Mouse (Mus musculus) liver, postnatal 0 days (tissue): ENCODE results near the gene Cacnb4. TPM values are rescaled to one million over a fixed set of nuclear protein-coding genes. Genes with fewer than 3 reads are reported as not detected.
A peak's percentile ranks its signal among the peaks of the same experiment; 100 is the strongest.

Experiments
- ATAC-seq: fragments of 200-750 bp; cut with Nextera tagmentation; 2 replicates; pipeline ENCODE4 v1.8.0; 2017; ENCODE audit warnings: mild to moderate bottlenecking, moderate library complexity
- DNase-seq: peaks from one replicate; pipeline ENCODE4 v3.0.0-alpha.2; 2016
- H3K27ac ChIP-seq: fragments of 300-500 bp; sonication (generic); 2 replicates; pipeline ENCODE4 v1.5.1; 2014; ENCODE audit warnings: antibody characterized with exemption, moderate library complexity, mild to moderate bottlenecking, low read depth
- H3K27me3 ChIP-seq: fragments of 300-500 bp; sonication (generic); 2 replicates; pipeline ENCODE4 v1.6.1; 2014; ENCODE audit warnings: low read length, control low read depth, mixed read lengths; ENCODE audit not compliant: insufficient read depth
- H3K36me3 ChIP-seq: fragments of 300-500 bp; sonication (generic); replicated peaks from 2 replicates; pipeline ENCODE4 v1.6.1; 2014; ENCODE audit warnings: mild to moderate bottlenecking, control low read depth, low read length, moderate library complexity, mixed read lengths; ENCODE audit not compliant: insufficient read depth
- H3K4me1 ChIP-seq: fragments of 300-500 bp; sonication (generic); 2 replicates; pipeline ENCODE4 v1.6.1; 2014; ENCODE audit warnings: antibody characterized with exemption, mild to moderate bottlenecking, control low read depth; ENCODE audit not compliant: insufficient read depth
- H3K4me2 ChIP-seq: fragments of 300-500 bp; sonication (generic); 2 replicates; pipeline ENCODE4 v1.6.1; 2014; ENCODE audit warnings: low read depth, mild to moderate bottlenecking, low read length, moderate library complexity, mixed read lengths
- H3K4me3 ChIP-seq: fragments of 300-500 bp; sonication (generic); 2 replicates; pipeline ENCODE4 v1.5.1; 2014; ENCODE audit warnings: low read depth, low read length
- H3K9ac ChIP-seq: fragments of 300-500 bp; sonication (generic); replicated peaks from 2 replicates; pipeline ENCODE4 v1.6.1; 2014; ENCODE audit warnings: mild to moderate bottlenecking, moderate library complexity
- H3K9me3 ChIP-seq: fragments of 300-500 bp; sonication (generic); 2 replicates; pipeline ENCODE4 v1.6.1; 2016; ENCODE audit warnings: mild to moderate bottlenecking, control low read depth, low read length, mixed read lengths
- CTCF ChIP-seq: sonication (generic); IDR thresholded peaks from 2 replicates; pipeline ENCODE4 v1.5.1; 2016; ENCODE audit warnings: antibody characterized with exemption, low read depth
- EP300 ChIP-seq: IDR thresholded peaks from 2 replicates; pipeline ENCODE4 v1.6.1; 2016; ENCODE audit warnings: antibody characterized with exemption, low read depth, mild to moderate bottlenecking
- WGBS: fragments of 180-500 bp; shearing (Covaris S2); extraction: QIAGEN DNeasy Blood & Tissue Kit; methylation state at CpG from one replicate; pipeline ENCODE4 v1.1.7; 2014; ENCODE audit not compliant: insufficient replicate concordance; 5-methylcytosine and 5-hydroxymethylcytosine counted together
- polyA plus RNA-seq: library from polyadenylated mRNA; unstranded; fragments of >200 nt; fragmentation: Nextera tagmentation; extraction: Ambion mirVana; gene quantifications from 2 replicates; pipeline ENCODE4 v1.2.1, GENCODE M21; 2015

Cacnb4 gene
- polyA plus RNA-seq, 1 experiment from 2014 or later = 0.27 TPM

DNA sequence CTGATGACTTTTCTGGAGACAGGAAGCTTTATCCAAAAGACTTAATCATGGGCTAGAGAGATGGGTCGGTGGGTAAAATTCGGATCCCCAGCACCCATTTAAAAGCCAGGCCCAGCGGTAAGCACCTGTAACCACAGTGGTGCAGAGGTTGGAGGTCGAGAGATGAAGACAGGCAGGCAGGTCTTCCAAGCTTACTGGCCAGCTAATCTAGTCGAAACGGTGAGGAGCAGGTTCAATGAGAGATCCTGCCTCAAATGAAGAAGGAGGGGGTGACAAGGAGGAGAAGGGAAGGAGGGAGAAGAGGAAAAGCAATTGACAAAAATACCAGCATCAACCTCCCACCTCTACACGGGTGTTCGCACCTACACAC is 72.0 kb downstream of the Cacnb4 start:
- Histone ChIP-seq H3K9ac (no peak overlapping the region), H3K4me1 (0 out of 2 replicates have a peak, but pooled peaks cover 3% of the 10 kb centered on the region), H3K9me3 (no peaks in the 10 kb centered on the region), H3K4me2 (peak overlapping the region; percentile 24; the same call in 1 of the 2 replicates), H3K36me3 (no peaks in the 10 kb centered on the region), H3K27ac (peak overlapping the region; percentile 87), H3K27me3 (no peaks in the 10 kb centered on the region), H3K4me3 (no peak overlapping the region)
- TF ChIP-seq CTCF = no peak
- 67% methylated on average over 8 of the region's 8 CpGs for WGBS
- ATAC-seq (no peak), DNase-seq (no peak)

DNA sequence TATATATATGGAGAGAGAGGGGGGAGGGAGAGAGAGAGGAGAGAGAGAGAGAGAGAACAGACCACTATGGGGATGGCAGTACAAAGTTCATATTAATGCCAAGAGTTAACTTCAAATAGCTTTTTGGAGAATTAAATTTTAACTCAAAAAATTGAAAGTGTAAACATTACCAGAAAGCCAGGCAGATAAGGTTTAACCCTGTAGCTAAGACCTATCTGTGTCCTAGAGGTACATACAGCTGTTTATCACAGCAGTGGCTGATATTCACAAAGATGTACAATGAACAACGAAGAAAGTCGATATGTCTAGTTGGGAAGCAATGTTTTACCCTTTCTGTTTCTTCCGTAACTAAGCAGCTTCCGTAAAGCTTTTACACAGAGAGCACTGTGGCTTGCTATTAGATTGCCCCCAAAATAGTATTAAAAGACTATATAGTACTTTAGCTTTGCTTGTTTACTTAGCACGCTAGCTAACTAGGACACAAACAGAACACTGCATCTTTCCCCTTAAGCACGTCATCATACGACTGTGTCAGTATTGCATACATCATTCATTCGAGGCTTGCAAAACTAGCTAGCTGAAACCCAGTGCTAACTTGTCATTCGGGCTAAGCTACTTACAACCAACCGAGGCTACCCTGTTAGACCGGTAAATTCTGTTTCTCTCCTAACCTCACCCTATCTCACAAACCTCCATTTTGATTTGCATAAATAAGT is 72.5 kb downstream of the Cacnb4 start:
- H3K27ac ChIP-seq = peak overlapping the region; percentile 87

DNA sequence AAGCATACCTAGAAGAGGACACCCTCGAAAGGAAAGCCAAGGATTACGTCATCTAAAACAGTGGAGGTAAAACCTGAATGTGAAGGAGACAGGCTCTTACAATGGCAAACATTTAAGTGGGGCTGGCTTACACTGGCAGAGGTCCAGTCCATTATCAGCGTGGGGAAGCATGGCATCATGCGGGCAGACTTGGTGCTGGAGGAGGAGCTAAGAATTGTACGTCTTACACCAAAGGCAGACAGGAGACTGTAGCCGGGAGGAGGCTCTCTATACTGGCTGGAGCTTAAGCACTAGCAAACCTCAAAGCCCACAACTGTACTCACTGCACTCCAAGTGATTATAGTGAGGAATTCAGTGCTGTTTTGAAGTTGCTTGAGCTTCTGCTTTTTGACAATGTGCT is 73.2 kb downstream of the Cacnb4 start:
- peak; percentile 36 for DNase-seq
- Histone ChIP-seq H3K27me3 (no peaks in the 10 kb centered on the region), H3K4me2 (peak overlapping the region; percentile 40; the same call in 1 of the 2 replicates), H3K27ac (peak overlapping the region; percentile 87), H3K9ac (no peak overlapping the region; the same call in 1 of the 2 replicates), H3K36me3 (no peaks in the 10 kb centered on the region), H3K4me1 (0 out of 2 replicates have a peak, but pooled peaks cover 3% of the 10 kb centered on the region), H3K9me3 (no peaks in the 10 kb centered on the region), H3K4me3 (no peak overlapping the region)
- TF ChIP-seq CTCF (no peak), EP300 (no peak)
- 23% methylated on average over 6 of the region's 6 CpGs for WGBS
- ATAC-seq = peak; percentile 25

More for the DNA sequence above, 72.5 kb downstream of the Cacnb4 start:
- 0 out of 2 replicates have a peak, but pooled peaks cover 3% of the 10 kb centered on the region for H3K4me1 ChIP-seq
- ATAC-seq (peak; percentile 81), DNase-seq (no peak)
- no peaks in the 10 kb centered on the region for H3K36me3 ChIP-seq
- TF ChIP-seq CTCF (no peak), EP300 (no peak)
- peak overlapping the region; percentile 13; the same call in 1 of the 2 replicates for H3K4me3 ChIP-seq
- H3K27me3 ChIP-seq = no peaks in the 10 kb centered on the region
- H3K4me2 ChIP-seq = peak overlapping the region; percentile 24; the same call in 1 of the 2 replicates
- H3K9me3 ChIP-seq = no peaks in the 10 kb centered on the region
- no peak overlapping the region for H3K9ac ChIP-seq
- WGBS = 60% methylated on average over 11 of the region's 11 CpGs

DNA sequence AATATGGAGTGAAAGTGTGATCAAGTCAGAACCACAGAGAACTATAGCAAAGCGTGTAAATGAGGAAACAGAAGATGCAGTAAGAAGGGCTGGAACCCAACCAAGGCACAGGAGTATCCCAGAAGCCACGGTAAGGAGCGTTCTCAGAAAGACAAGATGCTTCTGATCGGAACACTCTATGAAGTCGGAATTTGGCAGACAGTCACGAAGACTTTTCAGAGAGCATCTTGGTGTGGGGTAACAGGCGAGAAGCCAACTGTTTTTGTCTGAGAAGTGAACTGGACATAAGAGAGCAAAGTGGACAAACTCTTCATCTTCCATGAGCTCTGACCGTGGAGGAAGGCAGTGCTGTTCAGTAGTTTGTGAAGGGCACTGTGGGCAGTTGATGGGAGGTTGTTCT is 73.7 kb downstream of the Cacnb4 start:
- DNase-seq (no peak), ATAC-seq (no peak)
- Histone ChIP-seq H3K9ac (no peak overlapping the region), H3K9me3 (no peaks in the 10 kb centered on the region), H3K36me3 (no peaks in the 10 kb centered on the region), H3K4me1 (0 out of 2 replicates have a peak, but pooled peaks cover 3% of the 10 kb centered on the region), H3K4me2 (no peak overlapping the region), H3K27ac (peak overlapping the region; percentile 87), H3K4me3 (no peak overlapping the region), H3K27me3 (no peaks in the 10 kb centered on the region)
- WGBS = 77% methylated on average over 8 of the region's 8 CpGs
- TF ChIP-seq CTCF (no peak), EP300 (no peak)

DNA sequence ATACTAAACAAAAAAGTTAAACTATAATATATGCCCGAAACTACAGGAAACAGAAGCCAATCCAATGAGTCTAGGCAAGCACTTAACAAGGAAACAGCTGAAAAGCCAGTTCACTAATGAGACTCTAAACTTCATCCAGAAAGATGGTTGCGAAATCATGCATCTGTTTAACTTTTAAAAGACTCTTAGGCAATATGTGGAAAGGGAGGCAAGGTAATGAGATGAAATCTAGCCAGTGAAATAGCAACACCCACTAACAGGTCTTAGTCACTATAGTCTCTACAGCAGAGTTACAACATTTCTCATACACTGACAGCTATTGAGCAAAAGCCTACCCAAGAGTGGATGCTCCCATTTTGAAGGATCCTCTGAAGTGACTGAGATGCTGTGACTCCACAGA is 74.4 kb downstream of the Cacnb4 start:
- TF ChIP-seq EP300 (peak; percentile 65), CTCF (no peak)
- WGBS = 42% methylated on average over 2 of the region's 2 CpGs
- no peak overlapping the region for H3K9ac ChIP-seq
- H3K4me1 ChIP-seq = 0 out of 2 replicates have a peak, but pooled peaks cover 3% of the 10 kb centered on the region
- H3K9me3 ChIP-seq = no peaks in the 10 kb centered on the region
- no peaks in the 10 kb centered on the region for H3K36me3 ChIP-seq
- H3K27ac ChIP-seq = peak overlapping the region; percentile 87
- DNase-seq = no peak
- H3K4me2 ChIP-seq = no peak overlapping the region
- peak; percentile 69 for ATAC-seq
- no peaks in the 10 kb centered on the region for H3K27me3 ChIP-seq
- H3K4me3 ChIP-seq = no peak overlapping the region

DNA sequence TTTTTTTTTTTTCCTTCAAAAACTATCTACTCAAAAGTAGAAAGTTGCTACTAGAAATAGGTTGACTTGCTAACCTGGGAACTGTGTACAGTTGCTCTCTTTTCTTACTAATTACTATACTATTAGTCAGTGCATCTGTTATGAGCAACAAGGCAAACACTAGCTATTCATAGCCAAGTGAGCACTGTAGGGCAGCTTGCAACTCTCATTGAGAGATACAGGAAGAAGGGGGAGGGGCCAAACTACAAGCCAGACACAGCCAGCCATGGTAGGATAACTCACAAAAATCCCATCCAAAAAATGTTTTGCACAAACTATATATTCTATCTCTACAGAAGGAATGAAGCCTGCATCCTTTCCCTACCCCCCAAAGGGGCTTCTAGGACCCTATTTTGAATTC is 79.1 kb downstream of the Cacnb4 start:
- Histone ChIP-seq H3K4me1 (no peaks in the 10 kb centered on the region), H3K9ac (no peak overlapping the region), H3K4me2 (no peak overlapping the region), H3K9me3 (no peaks in the 10 kb centered on the region), H3K27me3 (no peaks in the 10 kb centered on the region), H3K27ac (no peak overlapping the region), H3K4me3 (no peak overlapping the region), H3K36me3 (no peaks in the 10 kb centered on the region)
- no peak for TF ChIP-seq CTCF
- no peak for TF ChIP-seq EP300
- no peak for ATAC-seq
- no peak for DNase-seq
